Mouse (Mus musculus): ENCODE results near the gene Fam98c.

Fam98c gene

GRCm38 (mm10) chr7:29108992-29109955, 46.8 kb downstream of the Fam98c start:
- no peak for DNase-seq (ENCODE audit: low spot score)

All from MN1 (cell line).